Mouse (Mus musculus) testis, adult 2 months (tissue): ENCODE data around the gene Sh3gl1.

ENCODE experiments used
- CTCF ChIP-seq: fragments of 200-500 bp; IDR thresholded peaks from 2 replicates; pipeline ENCODE4 v1.5.1; 2012; ENCODE audit warnings: low read depth, mild to moderate bottlenecking, inconsistent platforms, low read length, moderate library complexity; ENCODE audit not compliant: control insufficient read depth, insufficient read depth, insufficient replicate concordance
- POLR2A ChIP-seq: fragments of 200-500 bp; IDR thresholded peaks from 2 replicates; pipeline ENCODE4 v1.6.1; 2012; ENCODE audit warnings: low read depth, mild to moderate bottlenecking, inconsistent platforms, low read length, moderate library complexity; ENCODE audit not compliant: control insufficient read depth

- TF ChIP-seq CTCF (no peak), POLR2A (no peak)
These were observed 41.1 kb upstream of the Sh3gl1 start for GRCm38 (mm10) chr17:56077523-56077922.
